Mouse (Mus musculus) naive thymus-derived CD4-positive, alpha-beta T cell, adult 5 months (primary cell): ENCODE data around the gene Scgb2b17. TPM values are rescaled to one million over a fixed set of nuclear protein-coding genes. Genes with fewer than 3 reads are reported as not detected.

Source experiments
- polyA plus RNA-seq: library from polyadenylated mRNA; unstranded; fragments of 100-300 nt; shearing (Covaris generic); gene quantifications from one replicate; pipeline ENCODE4 v1.2.1, GENCODE M21; 2017

Gene Scgb2b17
- polyA plus RNA-seq: not detected

GRCm38 (mm10) chr7:33056461-33056860, at the start of gene Scgb2b17:
TSS of gene Scgb2b17 (minus strand) at chr7:33056561.

GRCm38 (mm10) chr7:33063149-33063548, 6.8 kb upstream of the Scgb2b17 start, which contains the start of gene Scgb1b17:
TSS of gene Scgb1b17 (plus strand) at chr7:33063449.

Other genes with a start within 250 kb of the Scgb2b17 start
- gene Scgb2b15, start 226.9 kb downstream of the Scgb2b17 start, polyA plus RNA-seq: not detected
- gene Scgb1b15, start 220.0 kb downstream of the Scgb2b17 start, polyA plus RNA-seq: not detected
- not detected for gene Scgb1b17, start 6.9 kb upstream of the Scgb2b17 start, polyA plus RNA-seq
- gene Scgb2b18, start 117.3 kb upstream of the Scgb2b17 start, polyA plus RNA-seq: not detected
- not detected for gene Scgb1b18, start 129.0 kb upstream of the Scgb2b17 start, polyA plus RNA-seq
- gene Scgb2b19, start 223.8 kb upstream of the Scgb2b17 start, polyA plus RNA-seq: not detected
- not detected for gene Scgb1b19, start 230.7 kb upstream of the Scgb2b17 start, polyA plus RNA-seq